Mouse (Mus musculus) cortical plate, adult 2 months (tissue): ENCODE measurements around the gene Strn4.

Source experiments
- CTCF ChIP-seq: fragments of 200-500 bp; IDR thresholded peaks from 2 replicates; pipeline ENCODE4 v1.5.1; 2011; ENCODE audit warnings: mild to moderate bottlenecking, control low read depth, low read length; ENCODE audit not compliant: insufficient read depth; ENCODE audit errors: extremely low read depth
- POLR2A ChIP-seq: fragments of 200-500 bp; IDR thresholded peaks from 2 replicates; pipeline ENCODE4 v1.6.1; 2011; ENCODE audit warnings: mild to moderate bottlenecking, low read length, control low read depth; ENCODE audit not compliant: insufficient read depth; ENCODE audit errors: extremely low read depth

GRCm38 (mm10) chr7:16845072-16845819, 29.6 kb downstream of the Strn4 start:
- no peak for TF ChIP-seq POLR2A
- no peak for TF ChIP-seq CTCF
